Mouse (Mus musculus): ENCODE measurements around the gene Gm6583. TPM values are rescaled to one million over a fixed set of nuclear protein-coding genes. Genes with fewer than 3 reads are reported as not detected.
A peak's percentile ranks its signal among the peaks of the same experiment; 100 is the strongest.

Gm6583 gene
- polyA plus RNA-seq, 1 experiment from 2014 or later = 0.17 TPM

DNA sequence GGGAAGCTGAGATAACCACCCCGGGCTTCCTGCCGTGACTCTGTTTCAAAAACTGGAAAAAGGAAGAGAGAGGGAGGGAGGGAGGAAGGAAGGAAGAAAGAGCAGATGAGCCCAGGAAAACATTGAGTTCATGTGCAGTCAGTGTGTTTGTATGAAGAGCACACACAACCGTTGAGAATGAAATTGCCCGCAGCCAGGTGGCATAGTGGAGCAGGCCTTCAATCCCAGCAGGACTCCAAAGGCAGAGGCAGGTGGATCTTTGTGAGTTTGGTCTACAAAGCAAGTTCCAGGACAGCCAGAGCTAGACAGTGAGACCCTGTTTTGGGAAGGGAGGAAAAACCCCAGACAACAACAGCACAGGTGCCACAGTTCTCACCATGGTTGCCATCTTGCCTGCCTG, 11.5 kb upstream of the Gm6583 start:
- peaks cover 39% of the 10 kb centered on the region for H3K4me1 ChIP-seq (replicated peaks)
- no peak overlapping the region for H3K9ac ChIP-seq
- ATAC-seq (ENCODE audit: low FRiP score) = no peak
- H3K9me3 ChIP-seq = no peaks in the 10 kb centered on the region
- no peak overlapping the region for H3K27ac ChIP-seq
- H3K27me3 ChIP-seq = no peaks in the 10 kb centered on the region
- peaks cover 80% of the 10 kb centered on the region for H3K36me3 ChIP-seq
- H3K4me2 ChIP-seq = no peak overlapping the region
- 93% methylated on average over 4 of the region's 4 CpGs for WGBS
- no peak overlapping the region for H3K4me3 ChIP-seq

DNA sequence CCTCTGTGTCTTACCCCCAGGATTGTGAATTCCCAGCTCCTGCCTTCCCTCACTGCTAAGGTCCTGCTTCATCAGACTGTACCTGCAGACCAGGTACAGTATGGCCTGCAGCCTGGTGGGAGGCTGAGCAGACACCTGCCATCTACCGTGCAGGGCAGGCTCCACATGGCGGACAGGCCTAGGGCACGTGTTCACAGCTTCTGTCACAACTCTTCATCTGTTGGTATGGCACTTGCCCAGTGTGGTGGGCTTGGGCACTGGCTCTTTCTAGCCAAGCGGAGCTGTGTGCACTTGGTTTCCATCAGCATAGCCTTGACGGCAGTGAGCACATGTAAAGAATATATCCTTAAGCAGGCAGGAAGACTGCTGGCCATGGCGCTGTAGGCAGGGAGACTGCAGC, 11.0 kb upstream of the Gm6583 start:
- no peaks in the 10 kb centered on the region for H3K9me3 ChIP-seq
- no peak overlapping the region for H3K4me2 ChIP-seq
- H3K4me3 ChIP-seq = no peak overlapping the region
- H3K9ac ChIP-seq = no peak overlapping the region
- H3K27ac ChIP-seq = no peak overlapping the region
- peaks cover 85% of the 10 kb centered on the region for H3K36me3 ChIP-seq
- WGBS = 92% methylated on average over 6 of the region's 6 CpGs
- ATAC-seq (ENCODE audit: low FRiP score) = no peak
- H3K4me1 ChIP-seq (replicated peaks) = peaks cover 34% of the 10 kb centered on the region
- no peaks in the 10 kb centered on the region for H3K27me3 ChIP-seq

DNA sequence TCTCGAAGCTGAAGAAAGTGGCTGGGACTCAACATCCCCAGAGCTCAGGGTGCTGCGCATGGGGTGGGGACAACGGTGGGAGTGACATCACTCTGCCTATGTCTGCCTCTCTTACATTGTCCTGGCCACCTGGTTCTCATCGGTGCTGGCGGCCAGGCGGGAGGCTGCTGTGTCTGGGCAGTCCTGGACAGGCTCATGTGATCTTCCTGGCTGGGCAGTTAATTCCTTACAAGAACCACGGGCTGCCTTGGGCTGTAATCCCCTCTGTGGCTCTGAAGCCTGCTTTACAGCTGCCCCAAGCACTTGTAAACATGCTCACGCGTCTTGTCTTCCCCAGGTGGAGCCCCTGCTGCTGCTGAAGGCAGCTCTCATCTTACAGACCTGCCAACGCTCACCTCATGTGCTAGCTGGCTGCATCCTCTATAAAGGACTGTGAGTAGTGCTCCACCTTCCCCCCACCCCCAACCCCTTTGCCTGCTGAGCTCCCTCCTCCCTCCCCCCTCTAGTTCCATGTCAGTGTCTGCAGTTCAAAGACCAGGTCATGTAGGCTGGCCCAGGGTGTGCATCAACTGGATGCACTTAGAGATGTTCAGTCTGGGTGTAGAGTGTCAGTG, 8.5 kb upstream of the Gm6583 start:
- no peaks in the 10 kb centered on the region for H3K27me3 ChIP-seq
- H3K4me1 ChIP-seq (replicated peaks) = peaks cover 8% of the 10 kb centered on the region
- H3K9ac ChIP-seq = no peak overlapping the region
- H3K4me3 ChIP-seq = no peak overlapping the region
- peaks cover 69% of the 10 kb centered on the region for H3K36me3 ChIP-seq
- no peak overlapping the region for H3K4me2 ChIP-seq
- ATAC-seq (ENCODE audit: low FRiP score) = no peak
- H3K9me3 ChIP-seq = no peaks in the 10 kb centered on the region
- H3K27ac ChIP-seq = no peak overlapping the region
- 81% methylated on average over 10 of the region's 10 CpGs for WGBS

DNA sequence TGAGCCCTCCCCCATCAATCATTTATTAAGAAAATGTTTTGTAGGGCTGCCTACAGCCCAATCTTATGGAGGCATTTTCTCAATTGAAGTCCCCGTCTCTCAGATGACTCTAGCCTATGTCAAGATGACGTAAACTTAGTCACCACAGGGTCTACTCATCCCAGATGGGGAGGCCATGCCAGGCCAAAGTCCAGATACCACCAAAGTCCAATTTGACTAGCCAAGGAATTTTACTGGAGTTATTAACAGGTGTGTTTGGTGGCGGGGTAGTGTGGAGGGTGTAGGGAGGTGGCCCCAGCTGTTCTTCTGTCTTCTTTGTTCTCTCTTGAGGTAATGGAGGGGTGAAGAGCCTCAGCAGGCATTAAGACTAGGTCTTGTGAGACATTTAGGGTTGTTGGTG, 4.2 kb upstream of the Gm6583 start:
- Histone ChIP-seq H3K4me2 (no peak overlapping the region), H3K4me3 (no peak overlapping the region), H3K27me3 (no peaks in the 10 kb centered on the region), H3K36me3 (peaks cover 74% of the 10 kb centered on the region), H3K27ac (no peak overlapping the region), H3K4me1 (replicated peaks) (no peaks in the 10 kb centered on the region), H3K9ac (no peak overlapping the region), H3K9me3 (no peaks in the 10 kb centered on the region)
- ATAC-seq (ENCODE audit: low FRiP score) = no peak
- whole genome bisulfite sequencing = 94% methylated on average over 3 of the region's 3 CpGs

DNA sequence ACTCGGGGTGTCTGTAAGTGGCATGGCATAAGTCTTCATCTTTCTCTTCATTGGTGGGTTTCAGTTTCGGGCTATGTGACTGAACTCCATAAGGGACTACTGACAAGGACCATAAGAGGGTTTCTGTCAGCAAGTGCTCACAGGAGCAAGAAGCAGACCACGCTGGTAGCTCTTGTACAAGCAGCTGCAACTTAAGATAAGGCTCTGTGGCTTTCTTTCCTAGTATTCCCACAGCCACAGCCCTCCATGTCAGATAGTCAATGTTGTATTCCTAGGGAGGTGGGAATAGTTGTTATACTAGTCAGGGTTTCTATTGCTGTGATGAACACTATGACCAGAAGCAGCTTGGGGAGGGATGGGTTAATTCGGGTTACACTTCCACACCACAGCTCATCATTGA, 3.7 kb upstream of the Gm6583 start:
- Histone ChIP-seq H3K27me3 (no peaks in the 10 kb centered on the region), H3K36me3 (peaks cover 74% of the 10 kb centered on the region), H3K9ac (no peak overlapping the region), H3K4me2 (no peak overlapping the region), H3K4me1 (replicated peaks) (no peaks in the 10 kb centered on the region), H3K27ac (no peak overlapping the region), H3K4me3 (no peak overlapping the region), H3K9me3 (no peaks in the 10 kb centered on the region)
- 96% methylated on average over 4 of the region's 4 CpGs for WGBS
- ATAC-seq (ENCODE audit: low FRiP score) = no peak

DNA sequence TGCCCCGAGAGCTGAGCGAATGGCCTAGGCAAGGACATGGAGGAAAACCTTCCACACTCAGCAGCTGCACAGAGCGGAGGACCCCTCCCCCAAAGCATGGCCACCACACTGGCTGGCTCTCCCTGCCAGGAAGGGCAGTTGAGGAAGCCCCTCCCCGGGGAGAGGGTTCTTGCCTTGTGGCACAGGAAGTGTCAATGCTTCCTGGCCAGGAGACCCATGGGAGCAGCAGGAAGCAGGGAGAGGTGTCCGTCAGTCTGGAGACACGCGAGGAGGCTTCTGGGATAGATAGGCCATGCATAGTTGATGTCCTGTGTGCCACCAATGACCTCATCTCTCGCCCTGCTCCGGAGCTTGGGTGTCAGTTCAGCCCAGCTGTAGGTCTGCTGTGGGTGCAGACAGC, 489 bp upstream of the Gm6583 start:
- no peaks in the 10 kb centered on the region for H3K4me1 ChIP-seq (replicated peaks)
- WGBS = 94% methylated on average over 9 of the region's 9 CpGs
- H3K4me3 ChIP-seq = no peak overlapping the region
- H3K27ac ChIP-seq = no peak overlapping the region; the same call in 1 of the 2 replicates
- H3K4me2 ChIP-seq = no peak overlapping the region
- ATAC-seq (ENCODE audit: low FRiP score) = no peak
- H3K9ac ChIP-seq = no peak overlapping the region
- H3K27me3 ChIP-seq = no peaks in the 10 kb centered on the region
- peaks cover 76% of the 10 kb centered on the region for H3K36me3 ChIP-seq
- H3K9me3 ChIP-seq = no peaks in the 10 kb centered on the region

DNA sequence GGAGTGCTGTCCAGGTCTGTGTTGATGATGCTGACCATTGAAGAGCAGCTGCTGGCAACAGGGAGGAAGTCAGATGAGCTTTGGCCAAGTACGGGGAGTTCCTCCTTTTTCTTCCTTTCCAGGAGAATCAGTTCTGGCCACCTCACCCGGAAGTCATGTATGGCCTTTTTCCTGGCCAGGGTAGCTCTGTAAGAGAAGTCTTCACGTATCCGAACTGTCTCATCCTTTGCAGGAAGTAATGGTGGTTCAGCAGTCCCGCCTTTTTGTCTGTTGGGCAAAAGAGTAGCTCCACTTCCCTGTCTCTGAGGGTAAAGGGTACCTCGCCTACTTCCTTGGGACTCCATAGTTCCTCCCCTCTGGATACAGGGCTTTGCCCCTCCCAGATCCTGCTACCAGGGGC, 340 bp downstream of the Gm6583 start:
- 89% methylated on average over 6 of the region's 6 CpGs for WGBS
- Histone ChIP-seq H3K4me3 (no peak overlapping the region), H3K9me3 (no peaks in the 10 kb centered on the region), H3K27me3 (no peaks in the 10 kb centered on the region), H3K9ac (no peak overlapping the region), H3K36me3 (peaks cover 84% of the 10 kb centered on the region), H3K4me1 (replicated peaks) (no peaks in the 10 kb centered on the region), H3K4me2 (no peak overlapping the region), H3K27ac (no peak overlapping the region)
- no peak for ATAC-seq (ENCODE audit: low FRiP score)

DNA sequence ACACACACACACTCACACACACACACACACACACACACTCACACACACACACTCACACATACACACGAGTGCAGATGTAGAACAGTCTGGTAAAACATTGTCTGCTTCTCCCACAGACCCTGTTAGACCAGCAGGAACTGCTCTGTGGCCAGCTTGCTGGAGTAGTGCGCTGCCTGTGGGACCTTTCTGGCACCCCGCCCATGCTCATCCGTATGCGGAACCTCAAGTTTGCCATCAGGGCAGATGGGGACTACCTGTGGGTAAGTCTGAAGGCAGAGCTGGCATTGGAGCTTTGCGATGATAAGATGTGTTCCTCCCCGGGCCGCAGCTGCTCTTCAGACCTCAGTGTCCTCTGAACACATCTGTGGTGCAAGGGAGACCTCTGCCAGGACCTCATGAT, 6.7 kb downstream of the Gm6583 start:
- WGBS = 87% methylated on average over 8 of the region's 8 CpGs
- ATAC-seq (ENCODE audit: low FRiP score) = no peak
- Histone ChIP-seq H3K27me3 (no peaks in the 10 kb centered on the region), H3K9me3 (no peaks in the 10 kb centered on the region), H3K4me1 (replicated peaks) (peaks cover 25% of the 10 kb centered on the region), H3K9ac (no peak overlapping the region), H3K36me3 (peaks cover 79% of the 10 kb centered on the region), H3K4me2 (no peak overlapping the region), H3K27ac (no peak overlapping the region), H3K4me3 (no peak overlapping the region)

DNA sequence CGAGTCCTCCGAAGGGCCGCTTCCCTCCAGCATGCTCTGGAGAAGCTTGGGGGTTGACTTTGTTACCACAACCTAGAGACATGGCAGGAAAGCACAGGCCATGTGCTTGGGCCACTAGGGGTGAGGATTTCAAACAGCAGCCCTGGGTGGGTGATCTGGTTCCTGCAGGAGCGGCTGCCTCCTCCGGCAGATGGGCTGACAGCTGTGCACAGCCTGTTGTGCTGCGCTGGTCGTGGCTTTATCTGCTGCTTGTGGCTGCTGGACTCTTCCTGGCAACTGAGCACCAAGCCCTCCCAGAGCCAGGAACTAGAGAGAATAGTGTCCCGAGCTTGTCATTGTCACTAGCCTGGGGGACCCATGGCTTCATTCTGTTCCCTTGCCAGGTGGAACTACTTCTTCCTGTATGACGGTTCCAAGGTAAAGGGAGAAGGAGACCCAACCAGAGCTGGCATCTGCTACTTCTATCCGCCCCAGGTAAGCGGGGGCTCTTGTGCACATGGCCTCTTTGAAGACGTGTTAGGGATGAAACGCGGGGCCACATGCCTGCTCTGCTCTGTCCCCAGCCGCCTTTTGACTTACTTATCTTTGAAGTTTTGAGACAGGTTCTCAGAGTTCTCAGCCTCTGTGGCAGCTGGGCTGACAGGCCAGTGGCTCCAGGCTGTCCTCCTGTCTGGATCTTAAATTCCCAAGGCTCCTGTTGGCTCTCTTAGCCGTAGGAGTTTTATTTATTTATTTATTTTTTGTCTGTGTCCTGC, 9.4 kb downstream of the Gm6583 start:
- Histone ChIP-seq H3K9me3 (no peaks in the 10 kb centered on the region), H3K4me1 (replicated peaks) (peaks cover 49% of the 10 kb centered on the region), H3K9ac (peak overlapping the region; percentile 56), H3K36me3 (peaks cover 53% of the 10 kb centered on the region), H3K27ac (no peak overlapping the region), H3K27me3 (no peaks in the 10 kb centered on the region), H3K4me3 (no peak overlapping the region), H3K4me2 (no peak overlapping the region)
- WGBS = 88% methylated on average over 16 of the region's 16 CpGs
- no peak for ATAC-seq (ENCODE audit: low FRiP score)

DNA sequence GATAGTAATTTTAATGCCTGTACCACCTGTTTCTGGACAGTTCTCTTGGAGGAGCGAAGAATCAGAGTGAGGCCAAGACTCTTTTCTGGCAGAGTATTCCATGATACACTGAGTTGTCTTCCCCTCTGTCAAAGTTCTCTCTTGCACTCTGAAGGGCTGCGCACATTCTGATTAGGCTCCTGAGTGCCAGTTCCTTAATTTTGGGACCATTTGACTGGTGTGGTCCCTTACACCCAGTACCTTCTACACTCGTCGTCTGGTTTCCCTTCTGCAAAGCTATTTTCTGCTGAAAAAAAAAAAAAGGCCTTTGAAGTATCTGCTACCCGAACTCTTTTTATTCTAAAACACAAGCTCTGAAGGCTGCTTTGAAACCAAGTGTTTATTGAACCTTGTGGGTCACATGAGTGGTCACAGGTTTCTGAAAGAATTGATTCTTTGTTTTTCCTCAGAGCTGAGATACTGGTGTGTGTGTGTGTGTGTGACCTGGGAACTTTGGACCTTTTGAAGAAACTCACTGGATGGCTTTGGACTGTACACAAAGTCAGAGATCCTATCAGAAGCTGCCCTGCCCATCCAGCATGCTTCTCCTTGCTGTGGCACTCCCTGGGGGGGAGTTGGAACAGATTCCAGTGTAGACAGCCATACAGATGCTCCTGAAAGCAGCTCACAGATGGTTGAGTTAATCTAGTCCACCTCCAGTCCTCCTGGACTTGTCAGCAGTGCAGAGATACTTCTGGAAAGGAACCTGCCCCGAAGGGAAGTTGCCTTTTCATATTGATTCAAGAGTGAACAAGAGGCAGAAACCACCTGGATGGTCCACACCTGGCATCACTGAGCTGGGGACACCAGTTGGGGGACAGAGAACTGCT, 11.5 kb downstream of the Gm6583 start:
- Histone ChIP-seq H3K4me2 (peak overlapping the region; percentile 82; the same call in 1 of the 2 replicates), H3K4me1 (replicated peaks) (peaks cover 51% of the 10 kb centered on the region)

DNA sequence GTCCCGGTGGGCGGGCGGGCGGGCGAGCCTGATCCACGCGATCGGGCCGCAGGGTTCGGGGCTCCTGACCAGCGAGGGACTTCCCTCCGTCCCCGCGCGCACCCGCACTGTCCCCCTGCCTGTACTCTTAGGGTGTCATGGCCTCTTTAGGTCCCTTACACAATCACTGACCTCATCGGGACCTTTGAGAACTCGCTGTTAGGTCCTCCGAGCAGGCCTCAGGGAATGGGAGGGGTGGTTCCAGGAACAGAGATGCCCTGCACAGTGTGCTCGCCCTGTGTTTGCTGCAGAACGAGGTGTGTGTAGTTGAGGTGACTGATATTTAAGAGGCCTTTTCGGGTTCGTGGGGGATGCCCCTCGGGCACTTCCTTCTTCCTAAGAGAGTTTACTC, 12.6 kb downstream of the Gm6583 start:
- H3K36me3 ChIP-seq = peaks cover 48% of the 10 kb centered on the region
- H3K4me2 ChIP-seq = peak overlapping the region; percentile 82
- H3K4me1 ChIP-seq (replicated peaks) = peaks cover 51% of the 10 kb centered on the region
- ATAC-seq (ENCODE audit: low FRiP score) = peak; percentile 70
- 0% methylated on average over 24 of the region's 24 CpGs for WGBS
- H3K27ac ChIP-seq = peak overlapping the region; percentile 52
- peak overlapping the region; percentile 90 for H3K9ac ChIP-seq
- no peaks in the 10 kb centered on the region for H3K27me3 ChIP-seq
- peak overlapping the region; percentile 90 for H3K4me3 ChIP-seq
- no peaks in the 10 kb centered on the region for H3K9me3 ChIP-seq

More for the DNA sequence above, 11.5 kb downstream of the Gm6583 start:
- H3K36me3 ChIP-seq = peaks cover 48% of the 10 kb centered on the region
- H3K9me3 ChIP-seq = no peaks in the 10 kb centered on the region
- peak overlapping the region; percentile 56; the same call in 1 of the 2 replicates for H3K9ac ChIP-seq
- H3K4me3 ChIP-seq = no peak overlapping the region
- no peak for ATAC-seq (ENCODE audit: low FRiP score)
- 80% methylated on average over 6 of the region's 6 CpGs for WGBS
- no peak overlapping the region for H3K27ac ChIP-seq
- no peaks in the 10 kb centered on the region for H3K27me3 ChIP-seq

DNA sequence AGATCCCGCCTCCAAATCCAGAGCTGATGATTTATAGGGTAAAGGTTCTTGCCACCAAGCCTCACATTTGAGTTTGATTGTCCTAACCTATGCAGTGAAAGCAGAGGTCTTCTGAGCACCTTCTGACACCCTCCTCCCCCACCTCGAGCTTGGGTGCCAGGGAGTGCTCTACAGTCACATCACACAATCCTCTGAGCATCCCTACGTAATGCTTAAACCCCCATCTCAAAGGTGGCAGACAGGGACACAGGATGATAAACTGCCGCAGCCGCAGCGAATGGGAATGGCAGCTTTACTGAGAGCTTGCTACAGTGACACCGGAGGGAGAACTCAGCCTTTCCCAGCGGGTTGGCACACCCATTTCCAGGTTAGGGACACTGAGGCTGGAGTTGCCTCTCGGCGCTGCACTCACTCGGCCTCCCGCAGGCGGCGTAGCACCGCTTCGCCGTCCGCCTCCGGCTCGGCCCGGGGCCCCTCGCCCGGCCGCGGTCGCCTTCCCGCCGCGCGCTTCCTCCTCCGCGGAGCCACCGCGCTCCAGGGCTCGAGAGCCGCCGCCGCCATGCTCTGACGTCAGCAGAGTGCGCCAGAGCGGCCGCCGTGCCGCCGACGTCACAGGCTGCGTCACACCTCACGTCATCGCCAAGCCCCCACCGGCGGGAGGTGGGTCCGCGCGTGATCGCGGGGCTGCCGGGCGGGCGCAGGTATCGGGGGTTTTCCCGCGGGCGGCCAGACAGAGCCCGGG, 13.2 kb downstream of the Gm6583 start, which contains the start of the genes Srrd and Hps4:
Gene Srrd, minus strand, starts transcription at position 578 of the 742 bp plus-strand sequence.
Gene Hps4, plus strand, starts transcription at position 621 of the 742 bp plus-strand sequence.
- no peaks in the 10 kb centered on the region for H3K27me3 ChIP-seq
- H3K9ac ChIP-seq = peak within 1 kb of the TSS; percentile 90
- H3K4me1 ChIP-seq (replicated peaks) = peaks cover 51% of the 10 kb centered on the region
- H3K36me3 ChIP-seq = peaks cover 48% of the 10 kb centered on the region
- peak within 1 kb of the TSS; percentile 76 for H3K27ac ChIP-seq
- 2% methylated on average over 58 of the region's 64 CpGs for WGBS
- H3K4me3 ChIP-seq = peak within 1 kb of the TSS; percentile 90
- H3K4me2 ChIP-seq = peak within 1 kb of the TSS; percentile 82
- peak; percentile 70 for ATAC-seq (ENCODE audit: low FRiP score)
- no peaks in the 10 kb centered on the region for H3K9me3 ChIP-seq
